Mouse (Mus musculus): ENCODE results near the gene Slc2a3.

GRCm38 (mm10) chr6:122801301-122801800 lies at the start of gene Slc2a3:
- TF ChIP-seq MYOG (IDR thresholded peaks at IDR 0.05; ENCODE audit: control insufficient read depth, extremely low read depth, insufficient read length) (no peak), CTCF (IDR thresholded peaks at IDR 0.05; ENCODE audit: control insufficient read depth, insufficient read depth, insufficient read length) (no peak), CEBPB (IDR thresholded peaks at IDR 0.05; ENCODE audit: low read depth) (no peak), MYOD1 (IDR thresholded peaks at IDR 0.05; ENCODE audit: control insufficient read depth, insufficient read length, low read depth) (no peak)
